Mouse (Mus musculus): ENCODE results near the gene Tubb4b. TPM values are rescaled to one million over a fixed set of nuclear protein-coding genes. Genes with fewer than 3 reads are reported as not detected.
"Not testable (repeated sequence)": the region's sequence is repeated elsewhere in the genome, so short reads cannot be mapped to it uniquely, and the experiment has no call there.

The Tubb4b gene
- 100 to 1,000 TPM; 224 to 228 TPM for total RNA-seq (2021)
- long read RNA-seq, experiment 1, transcript Tubb4b-201 (4 exons, 1,598 nt) = major isoform, 186 of 254 reads
- long read RNA-seq, experiment 1, partial matches to known transcripts = 11 of 254 reads
- long read RNA-seq, experiment 1, other reads (novel, unspliced or antisense) = 57 of 254 reads
- long read RNA-seq, experiment 2, transcript Tubb4b-201 (4 exons, 1,598 nt) = major isoform, 177 of 246 reads
- long read RNA-seq, experiment 2, partial matches to known transcripts = 13 of 246 reads
- long read RNA-seq, experiment 2, other reads (novel, unspliced or antisense) = 56 of 246 reads

DNA sequence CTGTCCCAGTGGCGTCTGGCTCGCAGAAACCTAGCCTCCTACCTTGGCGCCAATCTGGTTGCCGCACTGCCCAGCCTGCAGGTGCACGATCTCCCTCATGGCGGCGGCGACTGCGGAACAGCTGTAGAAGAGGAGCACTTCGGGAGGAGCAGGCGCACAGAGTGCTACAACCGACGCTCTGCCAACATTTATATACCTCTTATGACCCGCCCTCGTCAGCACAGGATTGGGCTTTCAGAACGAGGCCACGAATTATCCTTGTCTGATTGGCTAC is at the start of gene Tubb4b:
Gene Tubb4b, minus strand, starts transcription at position 211 of the 274 bp plus-strand sequence.
- no peak for DNase-seq (ENCODE audit: low spot score)

DNA sequence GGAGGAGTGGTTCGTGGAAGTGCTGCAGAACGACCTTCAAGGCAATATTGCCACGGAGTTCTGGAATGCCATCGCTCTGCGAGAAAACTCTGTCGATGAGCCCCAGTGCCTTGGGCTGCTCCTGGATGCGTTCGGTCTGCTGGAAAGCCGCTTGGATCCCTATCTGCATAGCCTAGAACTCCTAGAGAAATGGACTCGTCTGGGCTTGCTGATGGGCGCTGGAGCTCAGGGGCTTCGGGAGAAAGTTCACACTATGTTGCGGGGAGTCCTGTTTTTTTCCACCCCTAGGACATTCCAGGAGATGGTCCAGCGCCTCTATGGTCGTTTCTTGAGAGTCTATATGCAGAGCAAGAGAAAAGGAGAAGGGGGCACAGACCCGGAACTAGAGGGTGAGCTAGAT is 48.5 kb upstream of the Tubb4b start:
- DNase-seq (ENCODE audit: low spot score) = no peak

DNA sequence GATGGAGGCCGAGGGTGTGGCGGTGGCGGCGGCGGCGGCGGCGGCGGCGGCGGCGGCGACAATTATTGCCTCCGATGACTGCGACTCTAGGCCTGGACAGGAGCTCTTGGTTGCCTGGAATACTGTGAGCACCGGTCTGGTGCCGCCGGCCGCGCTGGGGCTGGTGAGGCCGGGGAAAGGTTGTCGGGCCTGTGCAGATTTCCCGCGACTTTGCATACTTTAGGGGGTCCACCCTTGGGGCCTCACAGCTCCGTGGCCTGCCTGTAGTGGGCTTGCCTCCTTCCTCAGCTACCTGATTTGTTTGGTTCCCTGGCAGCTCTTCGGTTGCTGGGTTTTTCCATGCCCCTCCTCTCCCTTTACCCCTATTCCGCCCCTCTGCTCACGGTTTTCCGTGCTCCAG is 48.0 kb upstream of the Tubb4b start:
- no peak for DNase-seq (ENCODE audit: low spot score)

DNA sequence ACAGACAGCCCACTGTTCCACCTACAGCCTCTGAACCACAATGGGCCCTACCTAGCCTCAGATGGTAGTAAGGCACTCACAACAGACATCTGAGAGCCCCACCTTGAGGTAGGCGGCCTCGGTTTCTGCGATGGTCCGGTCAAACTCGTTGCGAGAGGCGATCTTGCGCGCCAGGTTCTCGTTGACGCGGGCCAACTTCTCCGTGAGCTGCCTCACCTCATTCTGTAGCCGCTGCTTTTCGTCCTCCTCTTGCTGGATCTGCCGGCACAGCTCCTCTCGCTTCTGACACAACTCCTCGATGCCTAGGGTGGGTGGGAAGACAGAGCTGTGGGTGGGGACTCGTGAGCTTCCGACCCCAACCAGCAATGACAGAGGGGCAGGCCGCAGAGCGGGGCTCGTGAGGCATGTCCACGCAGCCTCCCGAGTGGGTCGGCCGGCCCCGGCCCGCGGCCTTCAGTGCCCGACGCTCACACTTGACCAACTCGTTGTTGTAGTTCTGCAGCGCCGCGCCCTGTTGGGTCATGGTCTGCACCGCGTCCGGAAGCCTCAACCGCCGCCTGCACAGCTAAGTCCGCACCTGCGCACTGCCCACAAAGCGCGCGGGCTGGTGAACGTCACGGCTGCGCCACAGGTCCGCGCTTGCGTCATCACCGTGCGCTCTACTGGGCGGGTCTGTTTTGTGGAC is 47.5 kb upstream of the Tubb4b start, which contains the start of the genes Ssna1 and Anapc2:
Gene Ssna1, minus strand, starts transcription at position 612 of the 685 bp plus-strand sequence.
Gene Anapc2, plus strand, starts transcription at position 652 of the 685 bp plus-strand sequence.
- peak; percentile 97 for DNase-seq (ENCODE audit: low spot score)

DNA sequence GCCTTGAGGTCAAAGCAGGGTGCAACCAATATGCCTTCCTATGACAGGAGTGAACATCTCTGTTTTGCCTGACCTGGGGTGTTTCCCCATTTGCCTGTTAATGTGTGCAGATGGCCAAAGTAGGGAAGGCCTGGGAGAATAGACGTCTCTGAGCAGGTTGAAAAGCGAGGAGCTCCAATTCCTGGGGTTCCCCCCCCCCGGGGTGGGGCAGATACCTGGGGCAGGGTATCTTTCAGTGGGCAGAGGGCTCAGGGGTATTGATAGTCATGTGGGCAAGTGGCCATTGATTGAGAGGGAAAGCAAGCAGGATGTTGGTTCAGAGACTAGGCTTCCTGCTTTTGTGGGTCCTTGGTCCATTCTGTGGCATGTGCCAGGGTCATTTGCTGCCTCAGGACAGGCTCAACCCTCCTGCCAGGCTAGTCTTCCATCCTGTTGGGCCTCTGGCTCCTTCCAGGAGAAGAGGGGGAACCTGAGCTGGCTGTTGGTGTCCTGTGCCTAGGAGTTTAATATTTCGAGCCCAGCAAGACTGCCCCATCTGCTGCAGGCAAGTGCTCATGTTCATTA is 43.3 kb upstream of the Tubb4b start:
- DNase-seq (ENCODE audit: low spot score) = no peak

DNA sequence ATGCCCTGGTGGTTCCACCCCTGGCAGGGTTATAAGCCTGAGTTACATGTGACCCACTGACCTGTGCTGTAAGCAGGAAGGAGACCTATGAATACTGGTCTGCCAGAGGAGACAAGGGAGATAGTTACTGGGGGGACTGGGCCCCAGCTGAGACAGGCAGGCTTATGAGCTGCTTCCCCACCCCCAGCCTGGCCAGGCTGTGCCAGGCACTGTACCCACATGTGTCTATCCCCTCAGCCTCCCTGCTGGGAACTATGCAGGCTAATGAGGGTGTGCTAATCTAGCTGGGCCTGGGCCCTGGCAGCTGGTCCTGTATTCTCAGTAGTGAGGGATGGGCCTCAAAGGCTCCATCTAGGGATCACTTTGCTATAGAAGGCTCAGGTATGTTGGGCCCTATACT is 42.7 kb upstream of the Tubb4b start:
- DNase-seq (ENCODE audit: low spot score) = no peak

DNA sequence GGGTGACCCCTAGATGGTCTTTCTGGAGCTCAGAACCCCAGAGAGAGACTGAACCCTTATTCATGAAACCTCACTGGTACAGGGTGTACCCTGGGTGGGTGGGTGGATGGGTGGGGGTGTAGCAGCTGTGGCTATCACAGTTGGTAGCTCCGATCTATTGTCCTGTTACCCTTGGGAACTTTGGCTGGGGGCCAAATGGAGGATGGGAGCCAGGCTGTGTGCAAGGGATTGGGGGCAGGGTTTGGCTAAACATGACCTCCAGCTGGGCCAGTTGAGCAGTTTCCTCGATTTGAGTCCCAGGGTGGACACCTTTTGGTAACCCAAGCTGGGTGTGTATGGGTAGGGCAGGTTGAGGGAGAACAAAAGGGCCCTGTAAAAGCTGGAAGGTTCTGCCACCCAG is 42.2 kb upstream of the Tubb4b start:
- no peak for DNase-seq (ENCODE audit: low spot score)

DNA sequence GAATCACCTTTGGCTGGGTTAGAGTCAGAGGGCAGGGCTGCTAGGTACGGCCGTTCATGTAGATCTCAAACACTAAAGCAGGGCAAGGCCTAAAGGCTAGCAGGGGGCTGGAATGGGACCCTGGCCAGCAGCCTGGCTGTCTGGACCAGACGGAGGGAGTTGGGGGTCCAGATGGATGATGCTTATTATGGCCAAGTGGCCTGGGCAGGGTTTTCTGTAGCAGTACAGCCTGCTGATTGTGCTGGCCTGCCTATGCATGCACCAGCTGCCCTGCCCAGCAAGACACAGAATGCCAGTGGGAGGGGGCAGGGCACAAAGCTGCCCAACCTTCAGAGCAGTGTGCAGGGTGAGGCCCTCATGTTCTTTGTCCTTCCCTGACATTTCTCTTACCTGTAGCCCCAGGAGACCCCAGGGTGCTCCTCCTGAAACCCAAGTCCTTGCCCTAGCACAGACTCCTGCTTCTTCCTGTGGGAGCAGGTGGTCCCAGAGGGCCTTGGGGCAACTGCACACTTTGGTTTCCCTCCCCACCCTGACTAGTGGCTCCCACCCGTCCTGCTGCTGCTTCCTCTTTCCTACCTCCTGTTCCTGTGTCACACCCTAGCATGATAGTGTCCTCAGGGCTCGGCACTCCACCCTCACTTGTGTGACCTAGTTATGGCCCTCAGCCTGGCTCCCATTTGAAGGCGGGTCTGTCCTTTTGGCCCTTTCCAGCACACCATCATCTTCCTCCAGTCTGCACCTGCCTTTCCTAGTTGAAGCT is 41.6 kb upstream of the Tubb4b start:
- no peak for DNase-seq (ENCODE audit: low spot score)

DNA sequence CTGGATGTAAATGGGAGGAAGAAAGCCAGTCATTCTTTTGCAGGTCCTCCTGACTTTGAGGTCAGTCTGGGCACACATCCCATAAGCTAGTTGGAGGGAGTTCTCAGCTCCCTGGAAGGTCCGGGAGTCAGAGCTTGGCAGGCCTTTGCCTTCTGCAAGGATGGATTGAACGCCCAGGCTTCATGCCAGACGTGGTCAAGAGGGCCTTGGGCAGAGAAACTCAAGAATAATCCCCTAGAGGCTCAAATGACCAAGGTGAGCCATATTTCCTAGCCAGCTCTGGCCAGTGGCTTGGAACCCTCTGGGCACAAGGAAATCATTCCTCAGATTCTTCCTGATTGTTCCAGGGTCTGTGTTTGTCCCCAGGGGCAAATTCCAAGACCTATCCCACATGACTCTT is 40.3 kb upstream of the Tubb4b start:
- DNase-seq (ENCODE audit: low spot score) = no peak

DNA sequence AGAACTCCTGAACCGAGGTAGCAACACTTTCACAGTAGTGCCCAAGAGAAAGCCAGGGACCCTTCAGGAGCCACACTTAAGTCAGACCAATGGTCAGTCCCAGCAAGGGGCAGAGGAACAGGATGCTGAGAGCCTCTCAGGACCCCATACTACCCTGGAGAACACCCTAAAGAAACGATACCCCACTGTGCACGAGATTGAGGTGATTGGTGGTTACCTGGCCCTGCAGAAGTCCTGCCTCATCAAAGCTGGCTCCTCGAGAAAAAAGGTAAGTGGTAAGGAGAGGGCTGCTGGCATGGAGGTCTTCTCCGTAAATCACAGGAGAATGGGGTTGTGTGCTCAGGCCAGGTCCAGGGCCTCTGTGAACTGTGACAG is 39.8 kb upstream of the Tubb4b start:
- no peak for DNase-seq (ENCODE audit: low spot score)

DNA sequence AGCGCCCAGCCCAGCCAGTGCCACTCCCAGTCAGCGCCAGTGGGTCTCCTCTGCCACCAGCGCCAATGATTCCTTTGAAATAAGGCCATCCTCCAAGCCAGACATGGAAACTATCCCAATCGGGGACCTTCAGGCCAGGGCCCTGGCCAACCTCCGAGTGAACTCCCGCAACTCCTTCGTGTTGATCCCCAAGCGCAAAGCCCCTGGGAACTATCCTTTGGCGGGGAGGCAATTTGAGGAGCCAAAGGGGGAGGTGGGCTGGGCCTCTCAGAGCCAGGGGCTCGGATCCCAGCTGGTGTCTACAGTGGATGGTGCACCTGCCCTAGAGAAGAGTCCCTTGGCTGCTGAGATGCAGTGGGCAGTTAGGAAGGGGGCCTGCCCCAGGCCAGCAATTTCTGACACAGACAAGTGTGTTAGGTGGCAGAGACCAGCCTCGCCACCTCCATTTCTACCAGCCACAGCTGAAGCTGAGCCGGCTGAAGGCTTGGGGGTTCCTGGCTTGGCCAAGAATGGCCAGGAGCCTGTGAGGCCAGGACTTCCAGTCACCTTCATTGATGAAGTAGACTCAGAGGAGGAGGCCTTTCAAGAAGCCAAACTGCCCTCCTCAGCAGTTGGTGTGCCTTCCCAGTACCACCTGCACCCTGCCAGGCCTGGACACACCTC is 39.3 kb upstream of the Tubb4b start:
- DNase-seq (ENCODE audit: low spot score) = no peak

DNA sequence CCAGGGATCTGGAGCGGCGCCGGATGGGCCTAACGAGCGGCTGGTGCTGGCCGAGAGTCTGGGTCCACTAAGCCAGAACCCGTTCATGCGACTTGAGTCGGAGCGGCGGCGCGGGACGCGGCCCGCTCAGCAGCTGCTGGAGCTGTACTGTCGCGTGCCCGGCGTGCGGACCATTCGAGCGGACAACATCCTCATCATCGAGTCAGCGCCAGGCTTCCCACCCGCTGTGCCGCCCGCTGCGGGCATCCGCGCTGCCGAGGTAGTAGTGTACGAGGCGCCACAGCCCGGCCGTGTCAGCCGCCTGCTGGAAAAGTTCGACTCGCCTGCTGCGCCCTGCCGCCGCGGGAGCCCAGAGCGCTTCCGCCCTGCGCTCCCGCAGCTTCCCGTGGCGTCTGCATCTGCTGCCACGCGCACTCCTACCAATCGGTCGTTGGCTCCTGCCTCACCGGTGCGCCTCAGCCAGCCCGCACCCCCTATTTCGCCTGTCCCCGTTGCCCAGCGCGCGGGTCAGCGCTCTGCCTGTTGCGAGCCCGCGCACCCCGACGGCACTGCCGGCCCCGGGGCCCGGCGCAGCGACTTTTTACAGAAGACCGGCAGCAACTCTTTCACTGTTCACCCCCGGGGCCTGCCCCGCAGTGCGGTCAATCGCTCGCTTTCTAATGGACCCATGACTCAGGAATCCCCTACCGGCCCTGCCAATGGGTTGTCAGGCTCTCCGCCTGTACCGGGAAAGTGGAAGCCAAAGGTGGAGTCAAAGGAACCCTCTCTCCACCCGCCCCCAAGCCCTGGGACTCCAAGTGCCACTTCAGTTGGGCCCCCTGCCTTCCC is 38.5 kb upstream of the Tubb4b start:
- no peak for DNase-seq (ENCODE audit: low spot score)

DNA sequence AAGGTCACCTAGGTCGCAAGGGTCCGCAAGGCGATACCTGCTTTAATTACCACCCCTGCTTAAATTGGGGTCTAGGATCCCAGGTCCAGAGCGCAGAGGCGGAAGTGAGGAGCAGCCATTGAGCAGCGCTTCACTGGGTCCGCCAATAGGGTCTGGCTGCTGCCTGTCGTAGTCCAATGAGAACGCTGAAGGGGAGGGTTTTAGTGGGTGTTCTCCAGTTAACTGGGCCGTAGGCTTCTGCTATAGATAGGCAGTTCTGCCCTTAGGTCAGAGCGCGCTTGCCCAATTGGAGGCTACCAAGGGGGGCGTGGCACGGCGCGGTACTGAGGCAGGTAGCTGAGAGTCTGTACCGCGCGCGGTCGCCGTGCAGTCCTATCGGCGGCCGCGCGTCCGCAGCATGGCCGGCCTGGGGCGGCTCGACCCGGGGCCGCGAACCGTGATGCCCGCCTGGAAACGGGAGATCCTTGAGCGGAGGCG is 37.8 kb upstream of the Tubb4b start, which contains the start of gene Tprn:
Gene Tprn, plus strand, starts transcription at position 328 of the 477 bp plus-strand sequence.
- DNase-seq (ENCODE audit: low spot score) = peak; percentile 97

DNA sequence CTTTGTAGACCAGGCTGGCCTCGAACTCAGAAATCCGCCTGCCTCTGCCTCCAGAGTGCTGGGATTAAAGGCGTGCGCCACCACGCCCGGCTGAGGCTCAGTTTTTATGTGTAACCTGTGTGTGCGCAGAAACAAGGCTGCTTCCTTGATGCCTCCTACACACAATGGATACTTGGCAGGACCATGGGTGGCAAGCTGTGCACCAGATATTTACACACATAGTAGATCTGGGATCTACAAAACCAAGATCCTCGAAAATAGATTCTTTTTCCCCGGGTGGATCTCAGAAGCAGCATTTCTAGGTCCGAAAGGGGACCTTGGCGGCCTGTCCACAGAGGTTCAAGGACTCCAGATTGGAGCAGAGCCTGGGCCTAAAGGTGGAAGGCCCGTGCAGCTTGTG is 37.4 kb upstream of the Tubb4b start:
- DNase-seq (ENCODE audit: low spot score) = no peak

DNA sequence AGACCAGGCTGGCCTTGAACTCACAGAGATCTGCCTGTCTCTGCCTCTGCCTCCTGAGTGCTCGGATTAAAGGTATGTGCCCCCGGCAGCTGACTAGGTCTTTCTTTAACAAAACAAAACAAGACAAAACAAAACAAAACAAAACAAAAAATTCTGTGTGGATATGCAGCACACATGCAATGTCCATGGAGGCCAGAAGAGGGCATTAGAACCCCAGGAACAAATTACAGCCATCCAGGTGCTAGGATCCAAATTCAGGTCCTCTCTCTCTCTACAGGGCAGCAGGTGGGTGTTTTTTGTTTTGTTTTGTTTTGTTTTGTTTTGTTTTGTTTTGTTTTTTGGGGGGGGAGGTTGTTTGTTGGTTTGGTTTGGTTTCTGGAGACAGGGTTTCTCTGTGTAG is 34.4 kb upstream of the Tubb4b start:
- DNase-seq (ENCODE audit: low spot score) = no peak

DNA sequence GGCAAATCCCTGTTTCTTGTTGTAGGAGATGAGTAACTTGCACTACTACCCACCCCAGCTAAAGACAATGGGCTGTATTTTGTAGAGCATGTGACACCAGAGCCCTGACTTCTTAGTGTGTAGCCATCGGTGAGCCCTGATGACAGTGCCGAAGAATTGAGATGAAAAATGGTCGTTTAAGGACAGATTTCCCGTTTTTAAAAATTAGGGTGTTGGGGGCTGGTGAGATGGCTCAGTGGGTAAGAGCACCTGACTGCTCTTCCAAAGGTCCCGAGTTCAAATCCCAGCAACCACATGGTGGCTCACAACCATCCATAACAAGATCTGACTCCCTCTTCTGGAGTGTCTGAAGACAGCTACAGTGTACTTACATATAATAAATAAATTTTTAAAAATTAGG is 32.7 kb upstream of the Tubb4b start:
- DNase-seq (ENCODE audit: low spot score) = not testable (repeated sequence)

DNA sequence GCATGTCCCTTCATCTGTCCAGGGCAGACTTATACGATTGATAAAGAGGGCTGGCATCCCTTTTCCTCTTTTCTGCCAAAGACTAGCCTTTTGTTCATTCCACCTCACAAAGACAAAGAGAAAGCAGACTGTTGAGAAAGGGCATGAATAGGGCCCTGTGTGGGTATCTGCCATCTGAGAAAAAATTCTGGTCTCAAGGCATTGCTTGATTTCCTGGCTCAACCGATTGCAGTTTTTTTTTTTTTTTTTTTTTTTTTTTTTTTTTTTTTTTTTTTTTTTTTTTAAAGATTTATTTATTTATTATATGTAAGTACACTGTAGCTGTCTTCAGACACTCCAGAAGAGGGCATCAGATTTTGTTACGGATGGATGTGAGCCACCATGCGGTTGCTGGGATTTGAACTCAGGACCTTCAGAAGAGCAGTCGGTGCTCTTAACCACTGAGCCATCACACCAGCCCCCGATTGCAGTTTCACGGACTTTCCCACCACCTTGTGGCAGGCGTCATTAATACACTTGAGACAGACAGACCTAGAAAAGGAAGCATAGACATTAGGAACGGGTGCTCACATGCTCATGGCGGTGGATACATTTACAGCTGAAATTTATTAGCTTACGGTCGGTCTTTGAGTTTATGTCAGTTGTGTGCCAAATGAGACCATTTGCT is 32.1 kb upstream of the Tubb4b start:
- DNase-seq (ENCODE audit: low spot score) = not testable (repeated sequence)

DNA sequence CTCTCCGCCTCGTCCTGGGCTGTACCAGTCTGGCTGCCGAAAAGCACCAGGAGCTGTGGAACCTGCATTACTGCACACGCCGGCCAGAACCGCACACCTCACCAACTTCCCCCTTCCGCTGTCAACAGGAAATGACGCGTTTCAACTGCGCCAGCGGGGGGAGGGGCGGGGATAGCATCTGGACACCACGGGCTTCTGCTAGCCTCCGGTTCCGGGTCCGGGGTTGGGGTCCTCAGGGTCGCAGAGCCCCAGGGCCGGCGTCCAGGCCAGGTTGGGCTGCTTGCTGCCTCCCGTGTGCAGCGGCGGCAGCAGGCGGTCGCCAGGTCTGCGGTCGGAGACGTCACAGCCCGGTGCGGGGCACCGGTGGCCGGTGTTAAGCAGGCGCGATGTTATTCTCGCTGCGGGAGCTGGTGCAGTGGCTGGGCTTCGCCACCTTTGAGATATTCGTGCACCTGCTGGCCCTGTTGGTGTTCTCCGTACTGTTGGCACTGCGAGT is 30.8 kb upstream of the Tubb4b start, which contains the start of gene Tmem203:
Gene Tmem203, plus strand, starts transcription at position 156 of the 496 bp plus-strand sequence.
- DNase-seq (ENCODE audit: low spot score) = peak; percentile 85

DNA sequence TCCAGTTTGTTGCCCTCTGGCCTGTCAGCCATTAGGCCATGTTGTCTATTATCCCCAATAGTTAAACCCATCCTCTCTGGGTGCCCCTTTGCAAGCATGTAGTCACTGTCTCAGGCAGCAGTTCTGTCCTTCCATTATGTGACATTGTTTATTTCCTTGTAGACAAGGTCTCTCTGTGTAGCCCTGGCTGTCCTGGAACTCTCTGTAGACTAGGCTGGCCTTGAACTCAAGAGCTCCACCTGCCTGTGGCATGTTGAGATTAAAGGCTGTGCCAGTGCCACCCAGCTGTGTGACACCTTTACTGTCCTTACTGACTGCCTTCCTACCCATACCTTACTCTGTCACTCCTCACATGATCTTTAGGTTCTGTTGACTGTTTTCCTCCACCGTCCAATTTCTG is 27.8 kb upstream of the Tubb4b start:
- DNase-seq (ENCODE audit: low spot score) = no peak

Data from gastrocnemius, adult 18-20 months (tissue).